Mouse (Mus musculus): ENCODE results near the gene Chrna10. TPM values are rescaled to one million over a fixed set of nuclear protein-coding genes. Genes with fewer than 3 reads are reported as not detected.

Chrna10 gene
- polyA plus RNA-seq (2014; fragmentation: Illumina TruSeq; extraction: RNeasy Lipid Tissue Mini Kit (QIAGEN cat#74804); ENCODE audit: insufficient read depth, low read depth, low replicate concordance), result 0.96 TPM

GRCm38 (mm10) chr7:102116579-102117331 lies at the start of gene Chrna10:
TSS of gene Chrna10 (minus strand) at chr7:102116828.

DNA sequence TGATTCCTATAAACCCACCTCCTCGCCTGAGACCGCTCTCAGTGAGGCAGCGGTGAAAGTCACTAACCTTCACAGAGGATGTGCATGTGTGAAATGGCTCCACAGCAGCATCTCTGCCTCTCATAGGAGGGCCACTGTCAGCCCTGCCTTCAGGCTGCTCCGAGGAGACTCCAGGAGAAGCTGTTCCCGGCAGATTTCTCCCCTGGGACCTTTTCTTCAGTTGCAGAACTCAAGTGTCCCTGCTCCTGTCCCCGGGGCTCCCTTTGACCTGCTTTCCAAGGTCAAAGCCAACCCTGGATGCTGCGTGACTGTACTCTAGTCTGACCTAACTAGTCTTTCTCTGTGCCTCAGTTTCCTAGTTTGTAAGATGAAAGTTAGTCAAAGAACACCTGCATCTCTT lies 7.5 kb downstream of the Chrna10 start, which contains the start of gene Art5:
Gene Art5, minus strand, starts transcription at position 319 of the 400 bp plus-strand sequence.

GRCm38 (mm10) chr7:102101487-102101886 lies 15.1 kb downstream of the Chrna10 start, which contains the start of gene Art1:
TSS of gene Art1 (plus strand) at chr7:102101743.

GRCm38 (mm10) chr7:102082816-102083215 lies 33.8 kb downstream of the Chrna10 start, which contains the start of gene Trpc2:
TSS of gene Trpc2 (plus strand) at chr7:102083116.

DNA sequence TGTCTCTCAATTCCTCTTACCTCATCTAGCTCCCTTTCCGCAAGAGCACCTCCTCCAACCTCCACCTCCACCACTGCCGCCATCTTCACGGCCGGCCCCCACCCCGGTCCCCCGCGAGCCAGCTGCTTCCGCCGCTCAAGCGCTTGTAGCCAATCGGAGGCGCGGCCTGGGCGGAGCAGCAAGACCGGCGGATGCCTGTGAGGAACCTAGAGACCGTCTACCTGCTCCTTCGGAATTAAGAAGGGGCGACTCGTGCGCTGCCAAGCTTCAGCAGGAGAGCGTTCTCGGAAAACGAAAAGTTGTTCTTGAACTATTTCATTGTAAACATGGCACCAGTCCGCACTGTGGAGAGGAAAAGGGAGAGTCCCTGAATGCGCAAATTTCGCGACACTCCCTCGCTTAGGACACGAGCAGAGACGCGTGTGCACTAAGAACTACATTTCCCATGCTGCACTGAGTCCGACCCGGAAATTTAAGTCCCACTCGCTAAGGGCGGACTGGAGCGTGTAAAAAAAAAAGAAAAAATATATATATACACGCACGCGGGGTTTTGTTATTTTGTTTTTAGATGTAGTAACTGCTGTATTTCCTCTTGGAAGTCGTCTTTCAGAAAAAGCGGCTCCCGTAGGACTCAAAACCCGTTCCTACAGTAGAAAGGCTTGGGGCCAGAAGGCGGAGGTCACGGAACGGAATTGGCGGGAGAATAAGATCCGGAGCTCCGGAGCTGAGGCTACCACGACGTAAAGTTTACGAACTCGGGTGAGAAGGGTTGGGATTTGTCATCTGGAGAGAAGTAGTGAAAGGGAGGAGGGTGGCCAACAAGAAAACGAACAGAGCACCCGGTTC lies 51.4 kb downstream of the Chrna10 start, which contains the start of the genes Rnf121, Xndc1 and Xntrpc:
Gene Rnf121, minus strand, starts transcription at position 424 of the 846 bp plus-strand sequence.
Gene Xndc1, plus strand, starts transcription at position 466 of the 846 bp plus-strand sequence.
Gene Xntrpc, plus strand, starts transcription at position 668 of the 846 bp plus-strand sequence.

Other genes with a start within 250 kb of the Chrna10 start
- 1.5 TPM for gene Folr1, start 246.0 kb downstream of the Chrna10 start, polyA plus RNA-seq (2014; fragmentation: Illumina TruSeq; extraction: RNeasy Lipid Tissue Mini Kit (QIAGEN cat#74804); ENCODE audit: insufficient read depth, low read depth, low replicate concordance)
- 106 TPM for gene Lamtor1, start 210.9 kb downstream of the Chrna10 start, polyA plus RNA-seq (2014; fragmentation: Illumina TruSeq; extraction: RNeasy Lipid Tissue Mini Kit (QIAGEN cat#74804); ENCODE audit: insufficient read depth, low read depth, low replicate concordance)
- gene Tomt, start 210.5 kb downstream of the Chrna10 start, polyA plus RNA-seq (2014; fragmentation: Illumina TruSeq; extraction: RNeasy Lipid Tissue Mini Kit (QIAGEN cat#74804); ENCODE audit: insufficient read depth, low read depth, low replicate concordance), result 0.08 TPM
- gene Lrrc51, start 182.9 kb downstream of the Chrna10 start, polyA plus RNA-seq (2014; fragmentation: Illumina TruSeq; extraction: RNeasy Lipid Tissue Mini Kit (QIAGEN cat#74804); ENCODE audit: insufficient read depth, low read depth, low replicate concordance), result 35.5 TPM
- gene Numa1, start 182.7 kb downstream of the Chrna10 start, polyA plus RNA-seq (2014; fragmentation: Illumina TruSeq; extraction: RNeasy Lipid Tissue Mini Kit (QIAGEN cat#74804); ENCODE audit: insufficient read depth, low read depth, low replicate concordance), result 42.8 TPM
- 7.6 TPM for gene Il18bp, start 98.1 kb downstream of the Chrna10 start, polyA plus RNA-seq (2014; fragmentation: Illumina TruSeq; extraction: RNeasy Lipid Tissue Mini Kit (QIAGEN cat#74804); ENCODE audit: insufficient read depth, low read depth, low replicate concordance)
- 23.2 TPM for gene Rnf121, start 51.4 kb downstream of the Chrna10 start, polyA plus RNA-seq (2014; fragmentation: Illumina TruSeq; extraction: RNeasy Lipid Tissue Mini Kit (QIAGEN cat#74804); ENCODE audit: insufficient read depth, low read depth, low replicate concordance)
- 7.4 TPM for gene Xndc1, start 51.3 kb downstream of the Chrna10 start, polyA plus RNA-seq (2014; fragmentation: Illumina TruSeq; extraction: RNeasy Lipid Tissue Mini Kit (QIAGEN cat#74804); ENCODE audit: insufficient read depth, low read depth, low replicate concordance)
- gene Xntrpc, start 51.1 kb downstream of the Chrna10 start, polyA plus RNA-seq (2014; fragmentation: Illumina TruSeq; extraction: RNeasy Lipid Tissue Mini Kit (QIAGEN cat#74804); ENCODE audit: insufficient read depth, low read depth, low replicate concordance), result 0.56 TPM
- 0.20 TPM for gene Trpc2, start 33.7 kb downstream of the Chrna10 start, polyA plus RNA-seq (2014; fragmentation: Illumina TruSeq; extraction: RNeasy Lipid Tissue Mini Kit (QIAGEN cat#74804); ENCODE audit: insufficient read depth, low read depth, low replicate concordance)
- 3.4 TPM for gene Art1, start 15.1 kb downstream of the Chrna10 start, polyA plus RNA-seq (2014; fragmentation: Illumina TruSeq; extraction: RNeasy Lipid Tissue Mini Kit (QIAGEN cat#74804); ENCODE audit: insufficient read depth, low read depth, low replicate concordance)
- gene Art5, start 7.3 kb downstream of the Chrna10 start, polyA plus RNA-seq (2014; fragmentation: Illumina TruSeq; extraction: RNeasy Lipid Tissue Mini Kit (QIAGEN cat#74804); ENCODE audit: insufficient read depth, low read depth, low replicate concordance), result 0.82 TPM
- 9.0 TPM for gene Nup98, start 93.3 kb upstream of the Chrna10 start, polyA plus RNA-seq (2014; fragmentation: Illumina TruSeq; extraction: RNeasy Lipid Tissue Mini Kit (QIAGEN cat#74804); ENCODE audit: insufficient read depth, low read depth, low replicate concordance)
- 50.2 TPM for gene Pgap2, start 93.4 kb upstream of the Chrna10 start, polyA plus RNA-seq (2014; fragmentation: Illumina TruSeq; extraction: RNeasy Lipid Tissue Mini Kit (QIAGEN cat#74804); ENCODE audit: insufficient read depth, low read depth, low replicate concordance)
- 114 TPM for gene Rhog, start 139.2 kb upstream of the Chrna10 start, polyA plus RNA-seq (2014; fragmentation: Illumina TruSeq; extraction: RNeasy Lipid Tissue Mini Kit (QIAGEN cat#74804); ENCODE audit: insufficient read depth, low read depth, low replicate concordance)
- gene Stim1, start 151.0 kb upstream of the Chrna10 start, polyA plus RNA-seq (2014; fragmentation: Illumina TruSeq; extraction: RNeasy Lipid Tissue Mini Kit (QIAGEN cat#74804); ENCODE audit: insufficient read depth, low read depth, low replicate concordance), result 18.1 TPM